Mouse (Mus musculus): ENCODE measurements around the gene Csnk1g1. TPM values are rescaled to one million over a fixed set of nuclear protein-coding genes. Genes with fewer than 3 reads are reported as not detected.

The Csnk1g1 gene
- polyA plus RNA-seq, 1 experiment from 2014 or later = 11.7 TPM

- no peak overlapping the region for H3K27ac ChIP-seq (ENCODE audit: low read length)
- no peak overlapping the region for H3K4me2 ChIP-seq (ENCODE audit: low read depth, low read length)
- H3K9me3 ChIP-seq (replicated peaks; ENCODE audit: control insufficient read depth, low read length) = no peaks in the 10 kb centered on the region
- H3K4me1 ChIP-seq (ENCODE audit: control insufficient read depth, insufficient read depth, low read length) = peaks cover 11% of the 10 kb centered on the region
- peaks cover 14% of the 10 kb centered on the region for H3K27me3 ChIP-seq (ENCODE audit: control insufficient read depth, insufficient read depth, low read length)
- no peak overlapping the region for H3K9ac ChIP-seq (ENCODE audit: low read length)
- H3K4me3 ChIP-seq (ENCODE audit: low read length) = no peak overlapping the region
- 63% methylated on average over 4 of the region's 4 CpGs for WGBS
- H3K36me3 ChIP-seq (ENCODE audit: control insufficient read depth, insufficient read depth) = peaks cover 33% of the 10 kb centered on the region
- no peak for ATAC-seq (replicated peaks; ENCODE audit: extremely low read depth, insufficient read depth, low FRiP score)
Measured at GRCm38 (mm10) chr9:66068056-66068455, 159.3 kb downstream of the Csnk1g1 start.

- Histone ChIP-seq H3K27ac (ENCODE audit: low read length) (no peak overlapping the region), H3K36me3 (ENCODE audit: control insufficient read depth, insufficient read depth) (peaks cover 25% of the 10 kb centered on the region), H3K4me3 (ENCODE audit: low read length) (peak overlapping the region; percentile 62), H3K27me3 (ENCODE audit: control insufficient read depth, insufficient read depth, low read length) (peaks cover 14% of the 10 kb centered on the region), H3K9me3 (replicated peaks; ENCODE audit: control insufficient read depth, low read length) (no peaks in the 10 kb centered on the region), H3K4me2 (ENCODE audit: low read depth, low read length) (peak overlapping the region; percentile 99), H3K4me1 (ENCODE audit: control insufficient read depth, insufficient read depth, low read length) (peaks cover 11% of the 10 kb centered on the region), H3K9ac (ENCODE audit: low read length) (peak overlapping the region; percentile 70)
- 1% methylated on average over 30 of the region's 30 CpGs for WGBS
- ATAC-seq (replicated peaks; ENCODE audit: extremely low read depth, insufficient read depth, low FRiP score) = peak; percentile 7; the same call in 1 of the 2 replicates
Measured at GRCm38 (mm10) chr9:66068971-66069391, 160.3 kb downstream of the Csnk1g1 start.

- Histone ChIP-seq H3K4me3 (ENCODE audit: low read length) (peak within 1 kb of the TSS; percentile 62), H3K36me3 (ENCODE audit: control insufficient read depth, insufficient read depth) (peaks cover 20% of the 10 kb centered on the region), H3K27me3 (ENCODE audit: control insufficient read depth, insufficient read depth, low read length) (peaks cover 14% of the 10 kb centered on the region), H3K27ac (ENCODE audit: low read length) (no peak within 1 kb of the TSS), H3K9me3 (replicated peaks; ENCODE audit: control insufficient read depth, low read length) (0 out of 2 replicates have a peak, but pooled peaks cover 3% of the 10 kb centered on the region), H3K4me2 (ENCODE audit: low read depth, low read length) (peak within 1 kb of the TSS; percentile 99), H3K4me1 (ENCODE audit: control insufficient read depth, insufficient read depth, low read length) (peaks cover 11% of the 10 kb centered on the region), H3K9ac (ENCODE audit: low read length) (peak within 1 kb of the TSS; percentile 70)
- WGBS = under 1% methylated on average over 22 of the region's 22 CpGs
- ATAC-seq (replicated peaks; ENCODE audit: extremely low read depth, insufficient read depth, low FRiP score) = peak; percentile 89
Measured at GRCm38 (mm10) chr9:66069583-66069982, 160.9 kb downstream of the Csnk1g1 start, which contains the start of gene Snx22. Snx22 (minus strand) TSS chr9:66069719.

- Histone ChIP-seq H3K9ac (ENCODE audit: low read length) (no peak overlapping the region), H3K4me1 (ENCODE audit: control insufficient read depth, insufficient read depth, low read length) (peaks cover 11% of the 10 kb centered on the region), H3K27me3 (ENCODE audit: control insufficient read depth, insufficient read depth, low read length) (peaks cover 14% of the 10 kb centered on the region), H3K27ac (ENCODE audit: low read length) (no peak overlapping the region), H3K4me2 (ENCODE audit: low read depth, low read length) (no peak overlapping the region), H3K9me3 (replicated peaks; ENCODE audit: control insufficient read depth, low read length) (peaks cover 3% of the 10 kb centered on the region; the same call in 1 of the 2 replicates), H3K36me3 (ENCODE audit: control insufficient read depth, insufficient read depth) (peaks cover 18% of the 10 kb centered on the region), H3K4me3 (ENCODE audit: low read length) (no peak overlapping the region)
- 87% methylated on average over 5 of the region's 5 CpGs for WGBS
- no peak for ATAC-seq (replicated peaks; ENCODE audit: extremely low read depth, insufficient read depth, low FRiP score)
Measured at GRCm38 (mm10) chr9:66070151-66070550, 161.4 kb downstream of the Csnk1g1 start.

DNA sequence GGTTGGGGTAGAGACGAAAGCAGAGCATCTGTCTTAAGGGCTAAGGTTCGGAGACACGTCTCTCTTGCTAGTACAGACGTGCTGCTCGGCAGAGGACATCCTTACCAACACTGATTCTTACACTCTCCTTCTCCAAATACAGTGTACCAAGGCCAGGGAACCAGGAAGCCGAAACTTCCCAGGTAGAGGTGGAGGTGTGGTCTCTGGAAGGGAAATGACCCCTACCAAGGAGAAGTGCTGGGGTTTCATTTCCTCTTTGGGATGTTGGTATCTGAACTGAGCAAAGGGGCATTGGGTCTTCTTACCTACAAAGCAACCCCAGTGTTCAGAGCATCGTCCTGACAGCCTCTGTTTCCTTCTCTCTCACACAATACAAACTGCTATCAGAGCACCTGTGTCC is 164.0 kb downstream of the Csnk1g1 start:
- Histone ChIP-seq H3K9me3 (replicated peaks; ENCODE audit: control insufficient read depth, low read length) (peaks cover 3% of the 10 kb centered on the region; the same call in 1 of the 2 replicates), H3K27me3 (ENCODE audit: control insufficient read depth, insufficient read depth, low read length) (peaks cover 14% of the 10 kb centered on the region), H3K9ac (ENCODE audit: low read length) (no peak overlapping the region), H3K4me3 (ENCODE audit: low read length) (no peak overlapping the region), H3K4me1 (ENCODE audit: control insufficient read depth, insufficient read depth, low read length) (peaks cover 11% of the 10 kb centered on the region), H3K36me3 (ENCODE audit: control insufficient read depth, insufficient read depth) (no peaks in the 10 kb centered on the region), H3K4me2 (ENCODE audit: low read depth, low read length) (no peak overlapping the region), H3K27ac (ENCODE audit: low read length) (no peak overlapping the region)
- 76% methylated on average over 7 of the region's 7 CpGs for WGBS
- ATAC-seq (replicated peaks; ENCODE audit: extremely low read depth, insufficient read depth, low FRiP score) = no peak

GRCm38 (mm10) chr9:66078072-66078471 is 169.3 kb downstream of the Csnk1g1 start:
- H3K9me3 ChIP-seq (replicated peaks; ENCODE audit: control insufficient read depth, low read length) = peaks cover 3% of the 10 kb centered on the region; the same call in 1 of the 2 replicates
- no peak overlapping the region for H3K9ac ChIP-seq (ENCODE audit: low read length)
- WGBS = 64% methylated on average over 3 of the region's 3 CpGs
- H3K4me2 ChIP-seq (ENCODE audit: low read depth, low read length) = peak overlapping the region; percentile 33; the same call in 1 of the 2 replicates
- no peaks in the 10 kb centered on the region for H3K27me3 ChIP-seq (ENCODE audit: control insufficient read depth, insufficient read depth, low read length)
- H3K4me3 ChIP-seq (ENCODE audit: low read length) = no peak overlapping the region
- H3K36me3 ChIP-seq (ENCODE audit: control insufficient read depth, insufficient read depth) = no peaks in the 10 kb centered on the region
- H3K4me1 ChIP-seq (ENCODE audit: control insufficient read depth, insufficient read depth, low read length) = peaks cover 6% of the 10 kb centered on the region; the same call in 1 of the 2 replicates
- no peak for ATAC-seq (replicated peaks; ENCODE audit: extremely low read depth, insufficient read depth, low FRiP score)
- no peak overlapping the region for H3K27ac ChIP-seq (ENCODE audit: low read length)

DNA sequence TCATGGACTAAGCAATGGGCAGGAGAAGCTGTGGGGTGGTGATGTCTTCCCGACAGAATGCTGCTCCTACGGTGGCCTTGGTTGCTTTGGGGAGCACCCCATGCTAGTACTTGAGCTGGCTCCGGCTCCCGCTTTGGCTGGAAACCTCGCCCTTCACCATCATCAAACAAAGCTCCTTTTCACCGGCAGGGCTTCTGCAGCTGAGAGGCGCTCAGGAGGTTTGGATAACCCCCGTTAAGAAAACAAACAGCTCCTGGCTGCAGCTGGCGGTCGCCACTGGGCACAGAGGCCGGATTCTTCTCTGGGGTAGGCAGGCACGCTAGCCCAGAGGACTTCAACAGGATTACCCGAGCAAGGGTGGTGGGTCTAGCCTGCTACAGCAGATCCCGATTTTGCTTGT is 169.8 kb downstream of the Csnk1g1 start:
- peak overlapping the region; percentile 33; the same call in 1 of the 2 replicates for H3K4me2 ChIP-seq (ENCODE audit: low read depth, low read length)
- no peak for ATAC-seq (replicated peaks; ENCODE audit: extremely low read depth, insufficient read depth, low FRiP score)
- H3K36me3 ChIP-seq (ENCODE audit: control insufficient read depth, insufficient read depth) = no peaks in the 10 kb centered on the region
- peaks cover 6% of the 10 kb centered on the region; the same call in 1 of the 2 replicates for H3K4me1 ChIP-seq (ENCODE audit: control insufficient read depth, insufficient read depth, low read length)
- H3K9ac ChIP-seq (ENCODE audit: low read length) = no peak overlapping the region
- H3K4me3 ChIP-seq (ENCODE audit: low read length) = peak overlapping the region; percentile 0; the same call in 1 of the 2 replicates
- no peaks in the 10 kb centered on the region for H3K27me3 ChIP-seq (ENCODE audit: control insufficient read depth, insufficient read depth, low read length)
- no peak overlapping the region for H3K27ac ChIP-seq (ENCODE audit: low read length)
- peaks cover 3% of the 10 kb centered on the region; the same call in 1 of the 2 replicates for H3K9me3 ChIP-seq (replicated peaks; ENCODE audit: control insufficient read depth, low read length)
- WGBS = 7% methylated on average over 14 of the region's 14 CpGs

DNA sequence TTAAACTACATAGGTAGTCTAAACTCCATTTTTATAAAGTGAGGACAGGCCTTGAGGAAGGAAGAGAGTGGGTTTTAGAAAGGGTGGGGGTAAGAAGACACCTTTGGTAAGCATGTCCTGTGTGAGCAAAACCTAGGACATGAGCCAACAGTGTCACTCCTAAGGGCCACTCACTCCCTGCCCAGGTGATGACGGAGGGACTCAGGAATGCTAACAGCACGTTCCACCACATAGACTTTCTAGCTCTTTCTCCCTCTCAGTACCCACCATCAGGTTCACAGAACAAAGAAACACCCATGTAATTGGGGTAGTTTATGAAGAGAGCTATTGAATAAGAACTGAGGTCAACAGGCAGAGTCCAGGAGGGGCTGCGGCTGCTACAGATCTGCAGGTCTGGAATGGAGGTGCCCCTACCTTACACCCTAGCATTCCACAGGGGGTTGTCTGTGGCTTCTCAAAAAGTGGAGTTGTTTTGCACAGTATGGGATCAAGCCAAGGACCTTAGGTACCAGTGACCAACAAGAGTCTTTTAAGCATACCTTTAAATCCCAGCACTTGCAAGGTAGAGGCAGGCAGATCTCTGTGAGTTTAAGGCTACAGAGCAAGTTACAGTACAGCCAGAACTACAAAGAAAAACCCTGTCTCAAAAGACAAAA is 172.2 kb downstream of the Csnk1g1 start:
- 65% methylated on average over 3 of the region's 3 CpGs for WGBS
- Histone ChIP-seq H3K9ac (ENCODE audit: low read length) (no peak overlapping the region), H3K36me3 (ENCODE audit: control insufficient read depth, insufficient read depth) (no peaks in the 10 kb centered on the region), H3K27ac (ENCODE audit: low read length) (no peak overlapping the region), H3K9me3 (replicated peaks; ENCODE audit: control insufficient read depth, low read length) (no peaks in the 10 kb centered on the region), H3K4me3 (ENCODE audit: low read length) (no peak overlapping the region), H3K4me2 (ENCODE audit: low read depth, low read length) (no peak overlapping the region), H3K4me1 (ENCODE audit: control insufficient read depth, insufficient read depth, low read length) (peaks cover 6% of the 10 kb centered on the region; the same call in 1 of the 2 replicates), H3K27me3 (ENCODE audit: control insufficient read depth, insufficient read depth, low read length) (no peaks in the 10 kb centered on the region)
- no peak for ATAC-seq (replicated peaks; ENCODE audit: extremely low read depth, insufficient read depth, low FRiP score)

GRCm38 (mm10) chr9:66081999-66082398 is 173.3 kb downstream of the Csnk1g1 start:
- Histone ChIP-seq H3K27me3 (ENCODE audit: control insufficient read depth, insufficient read depth, low read length) (no peaks in the 10 kb centered on the region), H3K9ac (ENCODE audit: low read length) (no peak overlapping the region), H3K27ac (ENCODE audit: low read length) (no peak overlapping the region), H3K4me1 (ENCODE audit: control insufficient read depth, insufficient read depth, low read length) (peaks cover 6% of the 10 kb centered on the region; the same call in 1 of the 2 replicates), H3K36me3 (ENCODE audit: control insufficient read depth, insufficient read depth) (peaks cover 6% of the 10 kb centered on the region), H3K4me2 (ENCODE audit: low read depth, low read length) (no peak overlapping the region), H3K4me3 (ENCODE audit: low read length) (no peak overlapping the region), H3K9me3 (replicated peaks; ENCODE audit: control insufficient read depth, low read length) (no peaks in the 10 kb centered on the region)
- ATAC-seq (replicated peaks; ENCODE audit: extremely low read depth, insufficient read depth, low FRiP score) = no peak
- WGBS = 58% methylated on average over 4 of the region's 4 CpGs
